Mouse (Mus musculus) midbrain, embryonic 14.5 days (tissue): ENCODE results near the gene Tmod2. TPM values are rescaled to one million over a fixed set of nuclear protein-coding genes. Genes with fewer than 3 reads are reported as not detected.
"Not testable (repeated sequence)": the region's sequence is repeated elsewhere in the genome, so short reads cannot be mapped to it uniquely, and the experiment has no call there.

ENCODE experiments used
- ATAC-seq: fragments of 200-750 bp; cut with Nextera tagmentation; 2 replicates; pipeline ENCODE4 v1.8.0; 2017; ENCODE audit warnings: moderate number of reproducible peaks, moderate library complexity; ENCODE audit not compliant: low FRiP score, low TSS enrichment
- DNase-seq: peaks from one replicate; pipeline ENCODE4 v3.0.0-alpha.2; 2015
- H3K27ac ChIP-seq: fragments of 300-500 bp; sonication (generic); replicated peaks from 2 replicates; pipeline ENCODE4 v1.5.1; 2014; ENCODE audit warnings: mild to moderate bottlenecking, low read depth, low read length, moderate library complexity
- H3K27me3 ChIP-seq: fragments of 300-500 bp; sonication (generic); 2 replicates; pipeline ENCODE4 v1.6.1; 2014; ENCODE audit warnings: low read length, control low read depth, mixed read lengths; ENCODE audit not compliant: control insufficient read depth, insufficient read depth
- H3K36me3 ChIP-seq: fragments of 300-500 bp; sonication (generic); 2 replicates; pipeline ENCODE4 v1.6.1; 2014; ENCODE audit warnings: low read length, control low read depth; ENCODE audit not compliant: control insufficient read depth, insufficient read depth
- H3K4me1 ChIP-seq: fragments of 300-500 bp; sonication (generic); 2 replicates; pipeline ENCODE4 v1.6.1; 2014; ENCODE audit warnings: mild to moderate bottlenecking, antibody characterized with exemption, low read length, control low read depth; ENCODE audit not compliant: control insufficient read depth, insufficient read depth
- H3K4me2 ChIP-seq: fragments of 300-500 bp; sonication (generic); 2 replicates; pipeline ENCODE4 v1.6.1; 2014; ENCODE audit warnings: mild to moderate bottlenecking, low read length, moderate library complexity
- H3K4me3 ChIP-seq: fragments of 300-500 bp; sonication (generic); replicated peaks from 2 replicates; pipeline ENCODE4 v1.5.1; 2014; ENCODE audit warnings: low read depth, low read length
- H3K9ac ChIP-seq: fragments of 300-500 bp; sonication (generic); replicated peaks from 2 replicates; pipeline ENCODE4 v1.6.1; 2014; ENCODE audit warnings: mild to moderate bottlenecking, low read length, moderate library complexity
- H3K9me3 ChIP-seq: fragments of 300-500 bp; sonication (generic); 2 replicates; pipeline ENCODE4 v1.6.1; 2016; ENCODE audit warnings: low read length, control low read depth, mixed read lengths; ENCODE audit not compliant: control insufficient read depth
- WGBS: fragments of 180-500 bp; shearing (Covaris S2); extraction: QIAGEN DNeasy Blood & Tissue Kit; methylation state at CpG from one replicate; pipeline ENCODE4 v1.1.7; 2014; 5-methylcytosine and 5-hydroxymethylcytosine counted together
- polyA plus RNA-seq: library from polyadenylated mRNA; unstranded; fragments of >200 nt; fragmentation: Nextera tagmentation; extraction: Ambion mirVana; gene quantifications from 2 replicates; pipeline ENCODE4 v1.2.1, GENCODE M21; 2014

Tmod2 gene
- polyA plus RNA-seq, 1 experiment from 2014 or later = 248 TPM

- peak; percentile 33; the same call in 1 of the 2 replicates for ATAC-seq
Measured at GRCm38 (mm10) chr9:75632111-75632510, 21.0 kb upstream of the Tmod2 start.

GRCm38 (mm10) chr9:75630823-75631454 lies 19.8 kb upstream of the Tmod2 start:
- ATAC-seq = no peak
- Histone ChIP-seq H3K4me2 (no peak overlapping the region), H3K27me3 (no peaks in the 10 kb centered on the region), H3K27ac (no peak overlapping the region), H3K4me1 (no peaks in the 10 kb centered on the region), H3K36me3 (no peaks in the 10 kb centered on the region), H3K9me3 (no peaks in the 10 kb centered on the region), H3K4me3 (no peak overlapping the region), H3K9ac (no peak overlapping the region)
- 84% methylated on average over 8 of the region's 8 CpGs for WGBS
- no peak for DNase-seq

More at GRCm38 (mm10) chr9:75632111-75632510, 21.0 kb upstream of the Tmod2 start:
- Histone ChIP-seq H3K9ac (no peak overlapping the region), H3K9me3 (no peaks in the 10 kb centered on the region), H3K4me3 (no peak overlapping the region), H3K4me2 (no peak overlapping the region), H3K4me1 (no peaks in the 10 kb centered on the region), H3K27ac (peak overlapping the region; percentile 45; the same call in 1 of the 2 replicates), H3K36me3 (no peaks in the 10 kb centered on the region), H3K27me3 (no peaks in the 10 kb centered on the region)
- 54% methylated on average over 10 of the region's 10 CpGs for WGBS
- peak; percentile 39 for DNase-seq

GRCm38 (mm10) chr9:75626308-75626604 lies 15.1 kb upstream of the Tmod2 start:
- H3K4me3 ChIP-seq = peak overlapping the region; percentile 77

DNA sequence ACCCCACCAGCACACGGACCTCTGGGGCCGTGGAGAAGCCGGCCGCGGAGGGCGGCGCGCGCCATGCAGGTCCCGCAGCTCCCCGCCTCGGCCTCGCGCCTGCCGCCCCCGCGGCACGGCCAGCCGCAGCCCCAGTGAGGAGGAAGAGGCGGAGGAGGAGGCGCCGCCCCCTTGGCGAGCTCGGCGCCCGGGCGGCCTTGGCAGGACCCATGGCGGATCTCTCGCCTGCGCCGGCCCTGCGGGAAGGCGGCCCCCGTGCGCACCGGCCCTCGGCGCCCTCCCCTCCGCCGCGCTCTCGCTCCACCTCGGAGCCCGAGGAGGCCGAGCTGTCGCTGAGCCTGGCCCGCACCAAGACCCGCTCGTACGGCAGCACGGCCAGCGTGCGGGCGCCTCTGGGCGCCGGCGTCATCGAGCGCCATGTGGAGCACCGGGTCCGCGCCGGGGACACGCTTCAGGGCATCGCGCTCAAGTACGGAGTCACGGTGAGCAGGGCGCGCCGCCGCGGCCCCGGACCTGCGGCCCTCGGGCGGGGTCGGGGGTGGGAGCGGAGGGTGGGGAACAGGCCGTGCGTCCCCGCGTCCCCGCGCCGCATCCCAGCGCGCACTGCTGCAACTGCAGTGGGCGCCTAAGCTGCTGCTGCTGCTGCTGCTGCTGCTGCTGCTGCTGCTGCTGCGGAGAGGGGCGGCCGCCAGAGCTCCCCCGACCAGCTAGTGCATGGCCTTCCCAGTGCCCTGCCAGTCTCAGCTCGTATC lies 14.6 kb upstream of the Tmod2 start, which contains the start of gene Lysmd2:
Gene Lysmd2 (plus strand): TSS at position 186 of the 752 bp plus-strand sequence.
- Histone ChIP-seq H3K27ac (peak within 1 kb of the TSS; percentile 97), H3K4me1 (0 out of 2 replicates have a peak, but pooled peaks cover 4% of the 10 kb centered on the region), H3K9ac (peak within 1 kb of the TSS; percentile 95), H3K27me3 (no peaks in the 10 kb centered on the region), H3K9me3 (no peaks in the 10 kb centered on the region), H3K4me3 (peak within 1 kb of the TSS; percentile 77), H3K4me2 (peak within 1 kb of the TSS; percentile 85), H3K36me3 (no peaks in the 10 kb centered on the region)
- ATAC-seq = peak; percentile 89
- DNase-seq = peak; percentile 85
- WGBS = under 1% methylated on average over 93 of the region's 94 CpGs

More at GRCm38 (mm10) chr9:75626308-75626604, 15.1 kb upstream of the Tmod2 start:
- peak overlapping the region; percentile 95 for H3K9ac ChIP-seq
- H3K4me2 ChIP-seq = peak overlapping the region; percentile 85
- H3K27me3 ChIP-seq = no peaks in the 10 kb centered on the region
- no peak; the same call in 1 of the 2 replicates for ATAC-seq
- H3K36me3 ChIP-seq = no peaks in the 10 kb centered on the region
- WGBS = 1% methylated on average over 14 of the region's 14 CpGs
- no peaks in the 10 kb centered on the region for H3K9me3 ChIP-seq
- H3K27ac ChIP-seq = peak overlapping the region; percentile 97
- H3K4me1 ChIP-seq = 0 out of 2 replicates have a peak, but pooled peaks cover 4% of the 10 kb centered on the region
- no peak for DNase-seq

- no peaks in the 10 kb centered on the region for H3K9me3 ChIP-seq
- peak overlapping the region; percentile 77 for H3K4me3 ChIP-seq
- DNase-seq = no peak
- no peaks in the 10 kb centered on the region for H3K27me3 ChIP-seq
- no peaks in the 10 kb centered on the region for H3K36me3 ChIP-seq
- H3K4me1 ChIP-seq = 0 out of 2 replicates have a peak, but pooled peaks cover 4% of the 10 kb centered on the region
- ATAC-seq = peak; percentile 18
- H3K4me2 ChIP-seq = peak overlapping the region; percentile 85
- 12% methylated on average over 18 of the region's 18 CpGs for WGBS
- H3K27ac ChIP-seq = peak overlapping the region; percentile 97
- H3K9ac ChIP-seq = peak overlapping the region; percentile 95
Measured at GRCm38 (mm10) chr9:75624983-75625555, 13.9 kb upstream of the Tmod2 start.

DNA sequence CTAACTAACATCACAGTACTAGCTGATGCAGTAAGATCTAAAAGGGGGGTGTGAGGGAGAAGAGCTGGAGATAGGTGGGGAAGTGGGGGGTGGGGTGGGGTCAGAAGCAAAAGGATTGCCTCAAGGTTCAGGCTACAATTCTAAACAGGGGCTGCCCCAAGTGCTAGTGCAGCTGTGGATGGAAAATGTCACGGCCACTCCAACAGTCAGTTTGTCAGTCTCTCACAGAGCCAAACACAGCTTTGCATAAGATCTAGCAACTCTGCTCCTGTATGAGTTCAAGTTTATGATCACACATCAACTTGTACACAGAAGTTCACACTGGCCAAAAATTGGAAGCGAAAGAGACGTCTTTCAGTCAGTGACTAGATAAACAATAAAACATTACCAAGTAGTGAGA lies 10.3 kb upstream of the Tmod2 start:
- no peak overlapping the region for H3K4me2 ChIP-seq
- H3K9ac ChIP-seq = no peak overlapping the region
- H3K9me3 ChIP-seq = no peaks in the 10 kb centered on the region
- H3K27me3 ChIP-seq = no peaks in the 10 kb centered on the region
- no peak overlapping the region for H3K4me3 ChIP-seq
- no peak overlapping the region for H3K27ac ChIP-seq
- WGBS = 94% methylated on average over 3 of the region's 3 CpGs
- 0 out of 2 replicates have a peak, but pooled peaks cover 4% of the 10 kb centered on the region for H3K4me1 ChIP-seq
- H3K36me3 ChIP-seq = no peaks in the 10 kb centered on the region
- no peak for DNase-seq
- ATAC-seq = no peak

DNA sequence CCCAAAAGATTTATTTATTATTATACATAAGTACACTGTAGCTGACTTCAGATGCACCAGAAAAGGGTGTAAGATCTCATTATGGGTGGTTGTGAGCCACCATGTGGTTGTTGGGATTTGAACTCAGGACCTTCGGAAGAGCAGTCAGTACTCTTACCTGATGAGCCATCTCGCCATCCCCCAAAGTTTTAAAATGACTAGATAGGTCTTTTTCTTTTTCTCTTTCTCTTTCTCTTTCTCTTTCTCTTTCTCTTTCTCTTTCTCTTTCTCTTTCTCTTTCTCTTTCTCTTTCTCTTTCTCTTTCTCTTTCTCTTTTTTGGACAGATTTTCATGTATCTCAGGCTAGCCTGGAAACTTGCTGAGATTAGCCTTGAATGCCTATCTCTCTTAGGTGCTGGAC lies 8.6 kb upstream of the Tmod2 start:
- not testable (repeated sequence) for H3K9me3 ChIP-seq, DNase-seq, H3K36me3 ChIP-seq, ATAC-seq, H3K9ac ChIP-seq, H3K27ac ChIP-seq, H3K4me3 ChIP-seq, H3K4me2 ChIP-seq, H3K4me1 ChIP-seq, H3K27me3 ChIP-seq
- 93% methylated on average over 2 of the region's 2 CpGs for WGBS

DNA sequence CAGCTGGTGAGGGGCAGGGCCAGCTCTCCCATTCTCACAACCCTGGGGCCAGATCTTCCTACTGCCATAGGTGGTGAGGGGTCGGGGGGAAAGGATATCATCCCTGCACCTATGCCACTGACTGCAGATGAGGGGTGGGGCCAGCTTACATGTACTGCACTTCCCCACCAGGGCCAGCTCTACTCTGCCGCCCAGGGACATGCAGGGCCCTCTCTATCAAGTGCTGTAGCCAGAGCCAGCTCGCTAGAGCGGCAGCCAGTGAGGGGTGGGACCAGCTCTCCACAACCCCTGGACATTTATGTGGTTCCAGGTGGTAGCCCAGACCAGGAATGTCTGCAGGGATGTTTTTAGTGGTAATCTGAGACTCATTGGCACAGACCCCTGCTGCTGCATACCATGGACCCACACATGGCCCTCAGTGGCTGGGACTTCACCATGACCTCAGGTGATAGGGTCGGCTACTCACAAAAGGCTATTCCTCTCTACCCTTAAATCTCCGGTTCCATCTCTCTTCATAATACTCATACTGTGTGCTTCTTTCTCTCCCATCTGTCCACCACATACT lies 7.8 kb upstream of the Tmod2 start:
- H3K36me3 ChIP-seq = no peaks in the 10 kb centered on the region
- no peak for ATAC-seq
- no peaks in the 10 kb centered on the region for H3K4me1 ChIP-seq
- 90% methylated on average over 6 of the region's 6 CpGs for WGBS
- H3K27ac ChIP-seq = no peak overlapping the region
- H3K4me2 ChIP-seq = no peak overlapping the region
- no peak for DNase-seq
- H3K27me3 ChIP-seq = no peaks in the 10 kb centered on the region
- H3K9me3 ChIP-seq = no peaks in the 10 kb centered on the region
- H3K9ac ChIP-seq = no peak overlapping the region
- no peak overlapping the region for H3K4me3 ChIP-seq
